Mouse (Mus musculus) embryonic fibroblast, embryonic 13.5 days (primary cell): ENCODE results near the gene Fdxr. TPM values are rescaled to one million over a fixed set of nuclear protein-coding genes. Genes with fewer than 3 reads are reported as not detected.

Experiments
- H3K27ac ChIP-seq: 2 replicates; pipeline ENCODE4 v1.5.1; 2012; ENCODE audit warnings: low read length, control low read depth, inconsistent platforms; ENCODE audit not compliant: insufficient read depth
- H3K4me1 ChIP-seq: 2 replicates; pipeline ENCODE4 v1.6.1; 2011; ENCODE audit warnings: low read length; ENCODE audit not compliant: control insufficient read depth, insufficient read depth
- H3K4me3 ChIP-seq: 2 replicates; pipeline ENCODE4 v1.5.1; 2011; ENCODE audit warnings: mild to moderate bottlenecking, control low read depth, low read length; ENCODE audit not compliant: insufficient read depth
- CTCF ChIP-seq: IDR thresholded peaks from 2 replicates; pipeline ENCODE4 v1.5.1; 2011; ENCODE audit warnings: mild to moderate bottlenecking, control low read depth, low read length, moderate library complexity, borderline replicate concordance; ENCODE audit not compliant: insufficient read depth
- POLR2A ChIP-seq: IDR thresholded peaks from 2 replicates; pipeline ENCODE4 v1.6.1; 2011; ENCODE audit warnings: low read depth, mild to moderate bottlenecking, control low read depth, low read length, moderate library complexity
- polyA plus RNA-seq: library from polyadenylated mRNA; stranded (reverse); fragments of >200 nt; gene quantifications from 2 replicates; pipeline ENCODE4 v1.2.4, GENCODE M21; 2011; ENCODE audit warnings: low read depth; ENCODE audit not compliant: missing spikeins, insufficient read length

Gene Fdxr
- polyA plus RNA-seq, 1 experiment, result 6.4 TPM

GRCm38 (mm10) chr11:115282295-115282694, 5.4 kb upstream of the Fdxr start:
- no peak overlapping the region for H3K4me3 ChIP-seq
- no peak for TF ChIP-seq POLR2A
- H3K4me1 ChIP-seq, result no peaks in the 10 kb centered on the region
- no peak overlapping the region for H3K27ac ChIP-seq

DNA sequence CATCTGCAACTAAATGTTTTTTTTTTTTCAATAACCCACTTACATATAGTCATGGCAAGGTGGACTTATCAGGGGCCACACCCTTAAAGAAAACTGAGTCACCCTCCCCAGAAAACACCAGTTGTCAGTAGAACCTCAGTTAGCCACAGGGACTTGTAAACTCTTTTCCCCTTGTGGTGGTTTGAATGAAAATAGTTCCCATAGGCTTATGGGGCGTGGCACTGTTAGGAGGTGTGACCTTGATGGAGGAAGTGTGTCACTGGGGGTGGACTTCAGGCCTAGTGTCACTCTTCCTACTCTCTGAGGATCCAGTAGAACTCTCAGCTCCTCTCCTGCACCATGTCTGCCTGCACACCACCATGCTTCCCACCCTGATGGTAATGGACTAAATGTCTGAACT, 2.9 kb upstream of the Fdxr start:
- TF ChIP-seq POLR2A, result no peak
- no peak for TF ChIP-seq CTCF
- Histone ChIP-seq H3K4me3 (no peak overlapping the region), H3K27ac (no peak overlapping the region), H3K4me1 (no peaks in the 10 kb centered on the region)

GRCm38 (mm10) chr11:115278176-115278575, 1.3 kb upstream of the Fdxr start:
- H3K4me1 ChIP-seq, result no peaks in the 10 kb centered on the region
- no peak overlapping the region for H3K27ac ChIP-seq
- no peak overlapping the region for H3K4me3 ChIP-seq
- TF ChIP-seq CTCF, result no peak
- no peak for TF ChIP-seq POLR2A

- Histone ChIP-seq H3K4me1 (no peaks in the 10 kb centered on the region), H3K4me3 (peak overlapping the region; percentile 96), H3K27ac (peak overlapping the region; percentile 68)
- TF ChIP-seq POLR2A (no peak), CTCF (no peak)
These were observed 740 bp upstream of the Fdxr start for GRCm38 (mm10) chr11:115277604-115277975.

DNA sequence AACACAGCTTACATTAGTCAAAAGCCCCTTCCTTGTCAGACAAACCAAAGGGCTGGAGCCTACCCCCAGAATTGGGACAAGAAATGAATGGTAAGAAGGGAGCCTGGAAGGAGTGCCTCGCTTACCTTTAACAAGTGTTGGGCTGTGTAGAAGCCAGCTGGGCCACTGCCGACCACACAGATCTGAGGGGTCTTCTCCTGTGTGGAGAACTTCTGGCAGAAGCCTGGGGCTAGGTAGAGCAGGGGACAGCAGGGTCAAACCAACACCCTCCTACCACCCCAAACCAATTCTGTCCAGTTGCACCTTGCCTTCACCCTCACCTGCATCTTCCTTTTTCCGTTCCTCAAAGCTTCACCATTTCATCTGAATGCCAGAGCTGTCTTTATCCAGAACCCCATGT, 896 bp downstream of the Fdxr start:
- H3K4me3 ChIP-seq, result peak overlapping the region; percentile 87; the same call in 1 of the 2 replicates
- TF ChIP-seq POLR2A, result no peak
- no peak for TF ChIP-seq CTCF
- H3K4me1 ChIP-seq, result no peaks in the 10 kb centered on the region
- no peak overlapping the region for H3K27ac ChIP-seq

DNA sequence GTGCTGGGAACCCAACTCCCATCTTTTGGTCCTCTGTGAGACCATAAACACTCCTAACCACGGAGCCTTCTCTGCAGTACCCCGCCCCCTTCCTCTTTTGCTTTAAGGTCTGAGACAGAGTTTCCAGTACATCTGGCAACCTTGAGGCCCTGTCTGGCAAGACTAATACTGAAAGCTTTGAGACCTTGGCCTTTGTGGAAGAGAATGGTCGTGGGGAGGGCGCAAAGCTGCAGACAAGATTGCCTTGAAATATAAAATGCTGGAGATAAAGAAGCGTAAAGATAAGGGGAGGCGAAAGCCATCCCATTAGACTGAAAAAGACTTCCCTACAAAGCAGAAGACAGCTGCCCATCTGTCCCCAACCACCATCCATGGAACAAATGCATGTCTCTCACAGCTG, 1.3 kb downstream of the Fdxr start:
- Histone ChIP-seq H3K4me3 (no peak overlapping the region), H3K27ac (no peak overlapping the region), H3K4me1 (no peaks in the 10 kb centered on the region)
- TF ChIP-seq POLR2A (no peak), CTCF (no peak)

- TF ChIP-seq CTCF (no peak), POLR2A (no peak)
These were observed 2.1 kb downstream of the Fdxr start for GRCm38 (mm10) chr11:115274771-115275170.

DNA sequence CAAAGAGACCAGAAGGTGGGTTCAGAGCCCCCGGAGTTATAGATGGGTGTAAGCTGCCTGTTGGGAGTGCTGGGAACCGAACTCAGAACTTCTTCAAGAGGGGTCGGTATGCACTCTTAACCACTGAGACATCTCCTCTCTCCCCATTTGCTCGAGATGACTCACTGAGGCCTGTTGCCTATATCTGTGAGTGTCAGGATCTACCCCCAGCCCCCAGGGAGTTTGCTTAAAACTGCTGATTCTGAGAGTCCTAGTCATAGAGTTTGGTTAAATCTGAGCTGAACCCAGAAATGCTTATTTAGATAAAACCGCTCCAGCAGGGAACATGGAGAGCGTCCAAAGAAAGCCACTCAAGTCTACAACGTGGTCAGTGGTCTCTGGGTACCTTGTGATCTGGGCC, 2.7 kb downstream of the Fdxr start:
- Histone ChIP-seq H3K27ac (no peak overlapping the region), H3K4me3 (no peak overlapping the region), H3K4me1 (no peaks in the 10 kb centered on the region)
- TF ChIP-seq POLR2A, result no peak
- no peak for TF ChIP-seq CTCF

More at GRCm38 (mm10) chr11:115274771-115275170, 2.1 kb downstream of the Fdxr start:
- no peak overlapping the region for H3K4me3 ChIP-seq
- no peak overlapping the region for H3K27ac ChIP-seq
- H3K4me1 ChIP-seq, result no peaks in the 10 kb centered on the region

DNA sequence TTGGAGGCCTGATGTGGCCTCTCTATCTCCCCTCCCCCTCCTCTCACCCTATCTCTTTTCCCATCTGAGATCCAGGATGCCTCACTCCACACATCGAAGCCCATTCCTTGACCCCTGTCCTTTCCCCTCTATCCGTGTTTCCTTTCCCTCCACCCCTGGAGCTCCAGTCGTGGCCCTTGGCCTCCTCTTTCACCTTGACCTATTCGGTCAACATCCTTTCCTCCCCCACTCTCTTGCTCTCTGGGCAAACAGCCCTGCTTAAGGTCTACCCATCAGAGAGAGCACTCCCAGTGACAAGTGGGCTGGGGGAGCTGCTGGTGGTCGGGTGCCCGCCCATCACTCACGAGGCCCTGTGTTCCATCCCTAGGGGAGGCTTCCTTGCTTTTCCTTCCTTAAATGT, 3.1 kb downstream of the Fdxr start:
- no peak for TF ChIP-seq CTCF
- no peak for TF ChIP-seq POLR2A
- no peaks in the 10 kb centered on the region for H3K4me1 ChIP-seq
- no peak overlapping the region for H3K4me3 ChIP-seq
- H3K27ac ChIP-seq, result no peak overlapping the region

DNA sequence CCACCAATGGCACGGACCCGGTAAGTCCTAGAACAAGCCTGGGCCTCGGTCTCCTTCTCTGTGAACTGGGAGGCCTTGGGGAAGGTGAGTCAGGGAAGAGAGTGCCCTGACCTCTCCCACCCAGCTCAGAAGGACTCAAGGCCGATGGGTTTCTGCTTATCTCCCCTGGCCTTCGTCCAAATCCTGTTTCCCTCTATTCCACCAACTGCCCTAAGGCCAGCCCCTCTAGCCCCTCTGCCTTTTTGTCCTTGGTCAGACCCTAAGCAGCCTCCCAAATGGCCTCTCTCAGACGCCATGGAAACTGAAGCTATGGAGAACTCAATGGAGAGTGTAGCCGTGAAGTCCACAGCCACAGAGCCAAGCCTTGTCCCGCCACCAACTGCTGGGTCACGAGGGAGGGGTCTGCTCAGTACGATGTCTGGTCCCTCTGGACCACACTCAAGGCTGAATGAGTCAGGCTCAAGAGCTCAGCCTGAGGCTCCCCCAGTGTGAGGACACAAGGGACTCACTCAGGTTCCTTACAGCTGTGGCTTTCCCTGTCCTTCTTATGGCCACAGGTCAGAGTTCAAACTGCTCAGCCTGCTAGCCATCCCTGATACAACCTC, 3.9 kb downstream of the Fdxr start:
- Histone ChIP-seq H3K27ac (no peak overlapping the region), H3K4me3 (no peak overlapping the region), H3K4me1 (no peaks in the 10 kb centered on the region)
- no peak for TF ChIP-seq POLR2A
- TF ChIP-seq CTCF, result no peak

DNA sequence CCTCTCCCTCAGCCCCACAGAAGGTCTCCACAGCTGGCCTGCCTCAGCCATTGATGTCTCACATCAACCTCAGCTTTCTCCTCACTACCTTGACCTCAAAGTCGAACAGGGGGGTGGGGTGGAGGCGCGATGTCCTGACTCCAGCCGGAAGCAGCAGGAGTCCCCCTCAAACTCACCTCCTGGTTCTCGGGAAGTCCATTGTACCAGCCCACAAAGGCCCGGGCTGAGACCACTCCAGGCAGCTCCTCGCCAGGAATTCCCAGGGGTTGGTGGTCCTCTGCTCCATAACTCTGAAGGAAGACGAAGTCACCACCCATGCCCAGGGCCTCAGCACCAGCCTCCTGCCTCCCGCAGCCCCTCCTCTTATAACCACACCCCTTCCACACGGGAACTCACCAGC, 5.4 kb downstream of the Fdxr start:
- TF ChIP-seq POLR2A, result no peak
- no peak for TF ChIP-seq CTCF
- H3K4me3 ChIP-seq, result no peak overlapping the region
- H3K4me1 ChIP-seq, result no peaks in the 10 kb centered on the region
- H3K27ac ChIP-seq, result no peak overlapping the region
